Mouse (Mus musculus): Measurements from ENCODE around the gene Clip3. TPM values are rescaled to one million over a fixed set of nuclear protein-coding genes. Genes with fewer than 3 reads are reported as not detected.

Gene Clip3
- 4.3 and 5.0 TPM in 2 replicates for polyA plus RNA-seq (2015; fragmentation: Nextera tagmentation; extraction: Ambion mirVana)

GRCm38 (mm10) chr7:30291215-30292131, at the start of gene Clip3:
Gene Clip3 (plus strand): TSS chr7:30291728.
- peak within 1 kb of the TSS; percentile 29; the same call in 1 of the 2 replicates for H3K9ac ChIP-seq (replicated peaks; ENCODE audit: low read depth)
- ATAC-seq (peak; percentile 48), DNase-seq (ENCODE audit: low spot score) (peak; percentile 50)
- TF ChIP-seq EP300 (IDR thresholded peaks at IDR 0.05) (no peak), CTCF (IDR thresholded peaks at IDR 0.05) (no peak)
- no peaks in the 10 kb centered on the region for H3K27me3 ChIP-seq (replicated peaks; ENCODE audit: insufficient read depth, low read length)
- no peaks in the 10 kb centered on the region for H3K36me3 ChIP-seq (ENCODE audit: insufficient read depth, low read length)
- WGBS, result 5% methylated on average over 35 of the region's 35 CpGs
- H3K9me3 ChIP-seq (ENCODE audit: low read length), result no peaks in the 10 kb centered on the region
- peak within 1 kb of the TSS; percentile 43 for H3K4me2 ChIP-seq (replicated peaks; ENCODE audit: low read depth, low read length)
- H3K27ac ChIP-seq (ENCODE audit: low read length), result no peak within 1 kb of the TSS
- no peaks in the 10 kb centered on the region for H3K4me1 ChIP-seq (ENCODE audit: insufficient read depth, low read depth, low read length)
- peak within 1 kb of the TSS; percentile 36 for H3K4me3 ChIP-seq (ENCODE audit: low read depth, low read length)

DNA sequence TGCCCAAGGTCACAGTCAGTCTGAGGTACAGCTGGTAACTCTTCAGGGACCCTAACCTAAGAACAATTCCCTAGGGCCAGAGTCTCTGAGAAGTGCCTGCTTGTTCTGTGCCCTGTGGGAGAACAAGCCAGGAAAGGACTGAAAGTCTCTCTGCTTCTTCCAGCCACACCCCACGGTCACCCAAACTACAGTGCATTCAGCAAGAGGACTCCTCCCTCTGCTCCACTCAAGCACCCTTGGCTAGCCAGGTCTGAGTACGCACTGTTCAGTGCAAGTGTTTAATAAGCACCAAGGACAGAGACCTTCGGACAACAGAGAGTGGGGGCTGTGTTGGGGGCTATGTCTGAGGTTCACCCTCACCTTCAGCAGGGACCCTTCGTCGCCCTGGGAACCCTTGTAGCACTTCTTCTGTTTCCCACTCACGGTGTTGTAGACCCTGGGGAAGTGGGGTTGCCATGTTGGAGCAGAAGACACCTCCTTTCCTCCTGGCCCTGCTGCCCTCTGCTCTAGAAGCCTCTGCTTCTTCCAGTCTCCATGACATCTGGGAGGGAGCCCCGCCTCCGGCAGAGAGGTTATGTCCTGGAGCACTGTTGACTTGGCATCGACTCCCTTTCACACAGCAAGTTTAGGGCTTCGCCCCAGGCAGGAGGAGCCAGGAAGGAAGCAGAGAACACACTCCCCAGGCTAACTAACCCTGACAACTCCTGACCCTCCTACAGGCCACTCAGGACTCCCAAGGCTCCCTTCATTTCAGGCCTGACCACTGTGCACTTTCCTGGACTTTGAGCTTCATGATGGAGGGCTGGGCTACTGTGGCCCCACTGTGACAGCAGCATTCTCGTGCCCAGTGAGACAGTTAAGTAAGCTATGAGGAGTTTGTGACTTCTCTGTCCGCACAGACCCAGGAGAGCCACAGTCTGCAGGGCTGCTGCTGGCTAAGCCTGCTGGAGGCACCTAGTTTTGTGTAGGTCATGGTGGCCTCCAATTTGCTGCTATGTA, 39.3 kb upstream of the Clip3 start:
- Histone ChIP-seq H3K9ac (replicated peaks; ENCODE audit: low read depth) (no peak overlapping the region), H3K9me3 (ENCODE audit: low read length) (no peaks in the 10 kb centered on the region), H3K4me3 (ENCODE audit: low read depth, low read length) (no peak overlapping the region), H3K4me1 (ENCODE audit: insufficient read depth, low read depth, low read length) (no peaks in the 10 kb centered on the region), H3K27ac (ENCODE audit: low read length) (peak overlapping the region; percentile 27; the same call in 1 of the 2 replicates), H3K36me3 (ENCODE audit: insufficient read depth, low read length) (0 out of 2 replicates have a peak, but pooled peaks cover 4% of the 10 kb centered on the region), H3K4me2 (replicated peaks; ENCODE audit: low read depth, low read length) (no peak overlapping the region), H3K27me3 (replicated peaks; ENCODE audit: insufficient read depth, low read length) (no peaks in the 10 kb centered on the region)
- DNase-seq (ENCODE audit: low spot score), result peak; percentile 81
- TF ChIP-seq EP300 (IDR thresholded peaks at IDR 0.05), result no peak
- TF ChIP-seq CTCF (IDR thresholded peaks at IDR 0.05), result no peak
- WGBS, result 74% methylated on average over 12 of the region's 12 CpGs
- peak; percentile 93 for ATAC-seq

- WGBS, result 58% methylated on average over 2 of the region's 2 CpGs
- DNase-seq (ENCODE audit: low spot score), result no peak
- no peak overlapping the region for H3K27ac ChIP-seq (ENCODE audit: low read length)
- H3K9ac ChIP-seq (replicated peaks; ENCODE audit: low read depth), result no peak overlapping the region
- H3K4me2 ChIP-seq (replicated peaks; ENCODE audit: low read depth, low read length), result no peak overlapping the region
- no peaks in the 10 kb centered on the region for H3K4me1 ChIP-seq (ENCODE audit: insufficient read depth, low read depth, low read length)
- ATAC-seq, result no peak
- TF ChIP-seq CTCF (IDR thresholded peaks at IDR 0.05) (no peak), EP300 (IDR thresholded peaks at IDR 0.05) (no peak)
- no peaks in the 10 kb centered on the region for H3K9me3 ChIP-seq (ENCODE audit: low read length)
- H3K36me3 ChIP-seq (ENCODE audit: insufficient read depth, low read length), result no peaks in the 10 kb centered on the region
- H3K4me3 ChIP-seq (ENCODE audit: low read depth, low read length), result no peak overlapping the region
- no peaks in the 10 kb centered on the region for H3K27me3 ChIP-seq (replicated peaks; ENCODE audit: insufficient read depth, low read length)
Measured at GRCm38 (mm10) chr7:30265041-30265440, 26.5 kb upstream of the Clip3 start.

DNA sequence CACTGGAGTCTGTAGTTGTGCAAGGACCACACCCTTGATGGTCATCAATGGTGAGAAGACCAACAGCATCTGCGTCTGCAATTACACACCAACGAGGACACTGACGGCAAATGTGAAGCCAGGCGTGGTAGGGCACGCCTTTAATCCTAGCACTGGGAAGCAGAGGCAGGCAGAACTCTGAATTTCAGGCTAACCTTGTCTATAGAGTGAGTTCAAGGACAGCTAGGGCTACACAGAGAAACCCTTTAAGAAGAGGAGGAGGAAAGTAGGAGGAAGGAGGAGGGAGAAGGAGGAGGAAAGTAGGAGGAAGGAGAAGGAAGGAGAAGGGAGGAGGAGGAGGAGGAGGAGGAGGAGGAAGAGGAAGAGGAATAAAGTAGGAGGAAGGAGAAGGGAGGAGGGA, 26.0 kb upstream of the Clip3 start:
- Histone ChIP-seq H3K4me3 (ENCODE audit: low read depth, low read length) (no peak overlapping the region), H3K27ac (ENCODE audit: low read length) (no peak overlapping the region), H3K27me3 (replicated peaks; ENCODE audit: insufficient read depth, low read length) (no peaks in the 10 kb centered on the region), H3K9ac (replicated peaks; ENCODE audit: low read depth) (no peak overlapping the region), H3K4me2 (replicated peaks; ENCODE audit: low read depth, low read length) (no peak overlapping the region), H3K36me3 (ENCODE audit: insufficient read depth, low read length) (no peaks in the 10 kb centered on the region), H3K9me3 (ENCODE audit: low read length) (no peaks in the 10 kb centered on the region), H3K4me1 (ENCODE audit: insufficient read depth, low read depth, low read length) (no peaks in the 10 kb centered on the region)
- WGBS, result 90% methylated on average over 5 of the region's 5 CpGs
- no peak for TF ChIP-seq EP300 (IDR thresholded peaks at IDR 0.05)
- TF ChIP-seq CTCF (IDR thresholded peaks at IDR 0.05), result no peak
- ATAC-seq (no peak), DNase-seq (ENCODE audit: low spot score) (no peak)

- DNase-seq (ENCODE audit: low spot score) (no peak), ATAC-seq (no peak)
- Histone ChIP-seq H3K4me2 (replicated peaks; ENCODE audit: low read depth, low read length) (no peak overlapping the region), H3K4me1 (ENCODE audit: insufficient read depth, low read depth, low read length) (no peaks in the 10 kb centered on the region), H3K27me3 (replicated peaks; ENCODE audit: insufficient read depth, low read length) (no peaks in the 10 kb centered on the region), H3K27ac (ENCODE audit: low read length) (no peak overlapping the region), H3K4me3 (ENCODE audit: low read depth, low read length) (no peak overlapping the region), H3K9ac (replicated peaks; ENCODE audit: low read depth) (no peak overlapping the region), H3K9me3 (ENCODE audit: low read length) (no peaks in the 10 kb centered on the region), H3K36me3 (ENCODE audit: insufficient read depth, low read length) (no peaks in the 10 kb centered on the region)
- 85% methylated on average over 7 of the region's 7 CpGs for WGBS
- TF ChIP-seq EP300 (IDR thresholded peaks at IDR 0.05) (no peak), CTCF (IDR thresholded peaks at IDR 0.05) (no peak)
Measured at GRCm38 (mm10) chr7:30265935-30266334, 25.6 kb upstream of the Clip3 start.

GRCm38 (mm10) chr7:30266780-30267179, 24.7 kb upstream of the Clip3 start:
- no peaks in the 10 kb centered on the region for H3K27me3 ChIP-seq (replicated peaks; ENCODE audit: insufficient read depth, low read length)
- H3K4me3 ChIP-seq (ENCODE audit: low read depth, low read length), result no peak overlapping the region
- no peak for TF ChIP-seq EP300 (IDR thresholded peaks at IDR 0.05)
- no peak for TF ChIP-seq CTCF (IDR thresholded peaks at IDR 0.05)
- no peaks in the 10 kb centered on the region for H3K36me3 ChIP-seq (ENCODE audit: insufficient read depth, low read length)
- H3K9me3 ChIP-seq (ENCODE audit: low read length), result no peaks in the 10 kb centered on the region
- no peak overlapping the region for H3K27ac ChIP-seq (ENCODE audit: low read length)
- ATAC-seq (no peak), DNase-seq (ENCODE audit: low spot score) (no peak)
- H3K9ac ChIP-seq (replicated peaks; ENCODE audit: low read depth), result no peak overlapping the region
- WGBS, result 83% methylated on average over 3 of the region's 3 CpGs
- H3K4me2 ChIP-seq (replicated peaks; ENCODE audit: low read depth, low read length), result no peak overlapping the region
- no peaks in the 10 kb centered on the region for H3K4me1 ChIP-seq (ENCODE audit: insufficient read depth, low read depth, low read length)
